Mouse (Mus musculus) liver, adult (tissue): Measurements from ENCODE around the gene Bdnf.

Experiments
- GATA4 ChIP-seq: IDR thresholded peaks from 2 replicates; pipeline ENCODE4 v1.6.1; 2014; ENCODE audit warnings: mild to moderate bottlenecking, low read length; ENCODE audit not compliant: insufficient replicate concordance

The Bdnf gene

GRCm38 (mm10) chr2:109734666-109735065, 60.2 kb downstream of the Bdnf start:
- TF ChIP-seq GATA4, result no peak

- TF ChIP-seq GATA4, result no peak
These were observed 60.8 kb downstream of the Bdnf start for GRCm38 (mm10) chr2:109735347-109735746.

GRCm38 (mm10) chr2:109736306-109736705, 61.8 kb downstream of the Bdnf start:
- no peak for TF ChIP-seq GATA4

DNA sequence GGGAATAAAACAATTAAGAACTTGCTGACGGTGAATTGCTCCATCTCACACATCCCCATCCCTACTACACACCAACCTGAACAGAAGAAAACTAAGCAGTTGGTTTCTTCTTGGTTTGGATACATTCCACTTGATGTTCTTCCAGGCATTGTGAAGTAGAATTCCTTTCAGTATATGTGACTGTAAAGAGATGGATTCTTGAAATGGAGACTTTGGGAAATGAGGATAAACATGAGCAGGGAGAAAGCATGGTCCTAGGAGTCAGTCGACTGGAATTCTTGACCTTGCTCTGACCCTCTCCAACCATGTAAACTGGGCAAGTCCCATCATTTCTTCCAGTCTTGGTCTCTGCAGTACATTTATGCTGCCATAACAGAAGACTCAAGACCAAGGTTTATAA, 63.8 kb downstream of the Bdnf start:
- TF ChIP-seq GATA4, result no peak

DNA sequence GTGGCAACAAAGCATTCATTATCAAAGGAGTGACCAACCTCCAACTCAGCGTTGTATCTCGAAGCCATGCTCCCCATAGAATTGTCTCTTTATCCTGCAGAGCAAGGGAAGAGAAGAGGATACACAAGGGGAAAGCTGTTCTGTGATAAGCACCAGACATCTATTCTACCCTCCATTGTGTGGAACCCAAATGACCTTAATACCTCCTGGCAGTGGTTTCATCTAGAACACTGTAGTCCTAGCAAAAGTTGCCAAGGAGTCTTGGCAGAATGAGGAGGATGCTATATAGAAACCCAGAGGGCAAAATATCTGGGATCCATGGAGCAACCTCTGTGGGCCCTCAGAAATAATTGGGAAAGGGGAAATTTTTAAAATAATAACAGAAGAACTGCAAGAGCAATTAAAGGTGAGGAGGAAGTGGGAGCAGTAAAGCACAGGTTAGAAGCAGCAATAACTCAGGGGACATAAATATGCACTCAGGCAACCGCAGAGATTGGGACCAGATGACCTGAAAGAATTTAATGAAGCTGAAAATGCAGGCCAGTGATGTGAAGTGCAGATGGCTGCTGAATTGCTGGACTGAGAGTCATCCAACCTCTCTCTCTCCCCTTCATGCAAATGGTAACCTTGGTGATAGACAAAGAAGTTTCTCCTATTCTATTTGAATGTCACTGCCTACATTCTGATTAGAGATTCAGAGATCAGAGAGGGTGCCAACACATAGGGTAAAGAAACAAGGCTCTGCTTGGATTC, 68.9 kb downstream of the Bdnf start:
- no peak for TF ChIP-seq GATA4

- no peak for TF ChIP-seq GATA4
These were observed 71.7 kb downstream of the Bdnf start for GRCm38 (mm10) chr2:109746223-109746622.

DNA sequence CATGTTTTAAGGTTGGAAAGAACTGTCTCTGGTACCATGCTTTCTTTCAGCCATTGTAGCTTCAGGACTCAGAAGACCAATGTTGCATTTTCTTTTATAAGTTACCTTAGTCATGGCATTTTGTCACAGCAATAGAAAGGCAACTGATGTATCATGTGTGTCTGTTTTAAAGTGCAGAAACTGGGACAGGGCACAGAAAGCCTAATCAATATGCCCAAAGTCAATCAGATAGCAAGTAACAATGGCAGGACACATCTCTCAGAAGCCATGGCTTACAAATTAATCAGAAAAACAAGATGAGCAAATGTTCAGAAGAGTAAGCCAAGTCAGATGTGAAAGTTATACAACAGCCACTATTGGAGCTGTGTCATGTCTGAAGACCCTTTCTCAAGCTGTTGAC, 73.9 kb downstream of the Bdnf start:
- TF ChIP-seq GATA4, result peak; percentile 54; the same call in 1 of the 2 replicates

GRCm38 (mm10) chr2:109748815-109749214, 74.3 kb downstream of the Bdnf start:
- TF ChIP-seq GATA4, result no peak

- TF ChIP-seq GATA4, result no peak
These were observed 75.5 kb downstream of the Bdnf start for GRCm38 (mm10) chr2:109749964-109750363.

GRCm38 (mm10) chr2:109750484-109750883, 76.0 kb downstream of the Bdnf start:
- no peak for TF ChIP-seq GATA4

DNA sequence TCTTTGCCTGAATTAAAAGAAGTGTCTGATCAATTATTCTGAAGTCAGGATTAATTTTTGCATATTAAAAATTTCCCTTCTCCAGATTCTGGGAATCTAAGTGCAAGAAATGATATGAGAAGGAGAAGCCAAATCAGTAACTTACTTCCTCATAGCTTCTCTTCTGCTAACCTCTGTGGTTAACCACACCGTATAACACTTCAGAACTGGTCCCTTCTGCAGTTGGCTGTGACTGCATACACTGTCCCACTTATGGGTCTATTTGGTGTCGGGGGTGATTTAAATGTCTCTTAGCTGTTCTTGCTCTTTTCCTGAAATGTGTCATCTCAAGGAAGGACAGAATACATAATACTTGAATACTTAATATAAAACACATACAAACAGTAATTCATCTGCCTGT, 81.8 kb downstream of the Bdnf start:
- no peak for TF ChIP-seq GATA4

- TF ChIP-seq GATA4, result no peak
These were observed 92.3 kb downstream of the Bdnf start for GRCm38 (mm10) chr2:109766772-109767171.

- no peak for TF ChIP-seq GATA4
These were observed 94.3 kb downstream of the Bdnf start for GRCm38 (mm10) chr2:109768814-109769213.

DNA sequence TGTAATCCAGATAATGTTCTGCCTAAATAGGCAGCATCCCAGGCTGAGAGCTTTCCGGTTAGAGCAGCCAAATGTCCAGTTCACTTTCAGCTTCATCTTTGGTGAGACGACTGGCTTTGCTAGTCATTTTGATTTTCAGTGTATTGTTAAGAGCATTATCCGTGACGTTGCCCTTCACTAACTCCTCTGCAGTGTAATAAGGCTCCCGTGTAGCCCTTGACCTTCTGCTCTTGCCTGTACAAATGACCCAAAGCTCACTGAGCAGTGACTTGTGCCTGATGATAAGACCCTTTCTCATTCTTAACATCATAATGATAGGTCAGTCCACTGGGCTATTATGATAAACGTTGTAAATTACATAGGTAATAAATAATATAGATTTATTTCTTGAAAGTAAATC, 101.9 kb downstream of the Bdnf start:
- no peak for TF ChIP-seq GATA4
